Mouse (Mus musculus): ENCODE data around the gene Rai2. TPM values are rescaled to one million over a fixed set of nuclear protein-coding genes. Genes with fewer than 3 reads are reported as not detected.
A peak's percentile ranks its signal among the peaks of the same experiment; 100 is the strongest.

Gene Rai2
- 10 to 100 TPM; 37.5 to 48.3 TPM for total RNA-seq (2021)
- polyA plus RNA-seq (2012; rRNA removed), result 40.3 and 42.1 TPM in 2 replicates
- long read RNA-seq, transcript Rai2-201 (2 exons, 2,204 nt), result major isoform, 23 of 29 reads
- long read RNA-seq, partial matches to known transcripts, result 4 of 29 reads
- long read RNA-seq, other reads (novel, unspliced or antisense), result 0 of 29 reads

GRCm38 (mm10) chrX:161716865-161717763, at the start of gene Rai2:
Gene Rai2 (plus strand): TSS chrX:161717069.
- peak; percentile 60 to 62 for DNase-seq
- 18% methylated on average over 68 of the region's 79 CpGs for WGBS
- intact Hi-C loops (cut with DNase I), result loop anchor here (10.0 kb wide), 1 partner anchor 68 kb away; no protein-coding TSS in a partner anchor
- Histone ChIP-seq H3K4me3 (peak within 1 kb of the TSS; percentile 56), H3K9ac (ENCODE audit: low read depth, low read length) (peak within 1 kb of the TSS; percentile 64), H3K27me3 (ENCODE audit: control insufficient read depth, insufficient read depth, low read length) (no peaks in the 10 kb centered on the region), H3K27ac (peak within 1 kb of the TSS; percentile 73), H3K79me2 (replicated peaks; ENCODE audit: control insufficient read depth, insufficient read depth, low read length) (no peaks in the 10 kb centered on the region), H3K4me1 (ENCODE audit: control insufficient read depth, insufficient read depth, low read length) (peaks cover 2% of the 10 kb centered on the region), H3K36me3 (ENCODE audit: control insufficient read depth, insufficient read depth, low read length) (no peaks in the 10 kb centered on the region)
- no peak for TF ChIP-seq CTCF (IDR thresholded peaks at IDR 0.05)
- TF ChIP-seq POLR2A (IDR thresholded peaks at IDR 0.05; ENCODE audit: insufficient read depth, low read depth, low read length), result peak; percentile 45; the same call in 1 of the 2 replicates
- no peak for TF ChIP-seq EP300 (IDR thresholded peaks at IDR 0.05; ENCODE audit: insufficient read depth, low read depth, low read length)

GRCm38 (mm10) chrX:161689336-161689735, 27.5 kb upstream of the Rai2 start:
- intact Hi-C loops (cut with DNase I), result no loop called here
- H3K27ac ChIP-seq, result peak overlapping the region; percentile 60
- WGBS, result 46% methylated on average over 3 of the region's 3 CpGs
- no peak overlapping the region for H3K4me3 ChIP-seq
- DNase-seq, result peak in 1 of 2 experiments; percentile 26
- no peaks in the 10 kb centered on the region for H3K27me3 ChIP-seq (ENCODE audit: control insufficient read depth, insufficient read depth, low read length)
- H3K9ac ChIP-seq (ENCODE audit: low read depth, low read length), result no peak overlapping the region
- no peaks in the 10 kb centered on the region for H3K36me3 ChIP-seq (ENCODE audit: control insufficient read depth, insufficient read depth, low read length)
- H3K79me2 ChIP-seq (replicated peaks; ENCODE audit: control insufficient read depth, insufficient read depth, low read length), result no peaks in the 10 kb centered on the region
- no peaks in the 10 kb centered on the region for H3K4me1 ChIP-seq (ENCODE audit: control insufficient read depth, insufficient read depth, low read length)
- TF ChIP-seq CTCF (IDR thresholded peaks at IDR 0.05), result no peak
- TF ChIP-seq POLR2A (IDR thresholded peaks at IDR 0.05; ENCODE audit: insufficient read depth, low read depth, low read length), result no peak
- no peak for TF ChIP-seq EP300 (IDR thresholded peaks at IDR 0.05; ENCODE audit: insufficient read depth, low read depth, low read length)

GRCm38 (mm10) chrX:161716503-161716864, 385 bp upstream of the Rai2 start:
- Histone ChIP-seq H3K36me3 (ENCODE audit: control insufficient read depth, insufficient read depth, low read length) (no peaks in the 10 kb centered on the region), H3K9ac (ENCODE audit: low read depth, low read length) (no peak overlapping the region), H3K4me1 (ENCODE audit: control insufficient read depth, insufficient read depth, low read length) (peaks cover 2% of the 10 kb centered on the region), H3K4me3 (no peak overlapping the region), H3K27ac (no peak overlapping the region), H3K27me3 (ENCODE audit: control insufficient read depth, insufficient read depth, low read length) (no peaks in the 10 kb centered on the region), H3K79me2 (replicated peaks; ENCODE audit: control insufficient read depth, insufficient read depth, low read length) (no peaks in the 10 kb centered on the region)
- intact Hi-C loops (cut with DNase I), result loop anchor here (10.0 kb wide), 1 partner anchor 68 kb away; no protein-coding TSS in a partner anchor
- 43% methylated on average over 9 of the region's 9 CpGs for WGBS
- DNase-seq, result no peak
- TF ChIP-seq EP300 (IDR thresholded peaks at IDR 0.05; ENCODE audit: insufficient read depth, low read depth, low read length), result no peak
- no peak for TF ChIP-seq POLR2A (IDR thresholded peaks at IDR 0.05; ENCODE audit: insufficient read depth, low read depth, low read length)
- TF ChIP-seq CTCF (IDR thresholded peaks at IDR 0.05), result no peak

GRCm38 (mm10) chrX:161717764-161718382, 1.0 kb downstream of the Rai2 start:
- peak in 1 of 2 experiments; percentile 6 for DNase-seq
- Histone ChIP-seq H3K4me1 (ENCODE audit: control insufficient read depth, insufficient read depth, low read length) (peaks cover 2% of the 10 kb centered on the region), H3K36me3 (ENCODE audit: control insufficient read depth, insufficient read depth, low read length) (no peaks in the 10 kb centered on the region), H3K79me2 (replicated peaks; ENCODE audit: control insufficient read depth, insufficient read depth, low read length) (no peaks in the 10 kb centered on the region), H3K27me3 (ENCODE audit: control insufficient read depth, insufficient read depth, low read length) (no peaks in the 10 kb centered on the region), H3K9ac (ENCODE audit: low read depth, low read length) (peak overlapping the region; percentile 64), H3K27ac (peak overlapping the region; percentile 73), H3K4me3 (peak overlapping the region; percentile 56)
- TF ChIP-seq POLR2A (IDR thresholded peaks at IDR 0.05; ENCODE audit: insufficient read depth, low read depth, low read length) (no peak), CTCF (IDR thresholded peaks at IDR 0.05) (no peak)
- WGBS, result 23% methylated on average over 26 of the region's 26 CpGs
- intact Hi-C loops (cut with DNase I), result loop anchor here (10.0 kb wide), 1 partner anchor 67 kb away; no protein-coding TSS in a partner anchor

GRCm38 (mm10) chrX:161718548-161718947, 1.7 kb downstream of the Rai2 start:
- H3K27ac ChIP-seq, result peak overlapping the region; percentile 73; the same call in 1 of the 2 replicates
- WGBS, result 35% methylated on average over 11 of the region's 11 CpGs

More at GRCm38 (mm10) chrX:161718548-161718947, 1.7 kb downstream of the Rai2 start:
- Histone ChIP-seq H3K4me1 (ENCODE audit: control insufficient read depth, insufficient read depth, low read length) (peaks cover 2% of the 10 kb centered on the region), H3K9ac (ENCODE audit: low read depth, low read length) (peak overlapping the region; percentile 46), H3K27me3 (ENCODE audit: control insufficient read depth, insufficient read depth, low read length) (no peaks in the 10 kb centered on the region), H3K36me3 (ENCODE audit: control insufficient read depth, insufficient read depth, low read length) (no peaks in the 10 kb centered on the region), H3K4me3 (peak overlapping the region; percentile 9; the same call in 1 of the 2 replicates), H3K79me2 (replicated peaks; ENCODE audit: control insufficient read depth, insufficient read depth, low read length) (no peaks in the 10 kb centered on the region)
- intact Hi-C loops (cut with DNase I), result loop anchor here (10.0 kb wide), 1 partner anchor 66 kb away; no protein-coding TSS in a partner anchor
- TF ChIP-seq CTCF (IDR thresholded peaks at IDR 0.05) (no peak), EP300 (IDR thresholded peaks at IDR 0.05; ENCODE audit: insufficient read depth, low read depth, low read length) (no peak), POLR2A (IDR thresholded peaks at IDR 0.05; ENCODE audit: insufficient read depth, low read depth, low read length) (no peak)
- peak; percentile 14 to 37 for DNase-seq
